Mouse (Mus musculus) liver, postnatal 0 days (tissue): Measurements from ENCODE around the gene Zcchc24. TPM values are rescaled to one million over a fixed set of nuclear protein-coding genes. Genes with fewer than 3 reads are reported as not detected.

Experiments
- ATAC-seq: fragments of 200-750 bp; cut with Nextera tagmentation; 2 replicates; pipeline ENCODE4 v1.8.0; 2017; ENCODE audit warnings: mild to moderate bottlenecking, moderate library complexity
- DNase-seq: peaks from one replicate; pipeline ENCODE4 v3.0.0-alpha.2; 2016
- H3K27ac ChIP-seq: fragments of 300-500 bp; sonication (generic); 2 replicates; pipeline ENCODE4 v1.5.1; 2014; ENCODE audit warnings: antibody characterized with exemption, moderate library complexity, mild to moderate bottlenecking, low read depth
- H3K27me3 ChIP-seq: fragments of 300-500 bp; sonication (generic); 2 replicates; pipeline ENCODE4 v1.6.1; 2014; ENCODE audit warnings: low read length, control low read depth, mixed read lengths; ENCODE audit not compliant: insufficient read depth
- H3K36me3 ChIP-seq: fragments of 300-500 bp; sonication (generic); replicated peaks from 2 replicates; pipeline ENCODE4 v1.6.1; 2014; ENCODE audit warnings: mild to moderate bottlenecking, control low read depth, low read length, moderate library complexity, mixed read lengths; ENCODE audit not compliant: insufficient read depth
- H3K4me1 ChIP-seq: fragments of 300-500 bp; sonication (generic); 2 replicates; pipeline ENCODE4 v1.6.1; 2014; ENCODE audit warnings: antibody characterized with exemption, mild to moderate bottlenecking, control low read depth; ENCODE audit not compliant: insufficient read depth
- H3K4me2 ChIP-seq: fragments of 300-500 bp; sonication (generic); 2 replicates; pipeline ENCODE4 v1.6.1; 2014; ENCODE audit warnings: low read depth, mild to moderate bottlenecking, low read length, moderate library complexity, mixed read lengths
- H3K4me3 ChIP-seq: fragments of 300-500 bp; sonication (generic); 2 replicates; pipeline ENCODE4 v1.5.1; 2014; ENCODE audit warnings: low read depth, low read length
- H3K9ac ChIP-seq: fragments of 300-500 bp; sonication (generic); replicated peaks from 2 replicates; pipeline ENCODE4 v1.6.1; 2014; ENCODE audit warnings: mild to moderate bottlenecking, moderate library complexity
- H3K9me3 ChIP-seq: fragments of 300-500 bp; sonication (generic); 2 replicates; pipeline ENCODE4 v1.6.1; 2016; ENCODE audit warnings: mild to moderate bottlenecking, control low read depth, low read length, mixed read lengths
- CTCF ChIP-seq: sonication (generic); IDR thresholded peaks from 2 replicates; pipeline ENCODE4 v1.5.1; 2016; ENCODE audit warnings: antibody characterized with exemption, low read depth
- EP300 ChIP-seq: IDR thresholded peaks from 2 replicates; pipeline ENCODE4 v1.6.1; 2016; ENCODE audit warnings: antibody characterized with exemption, low read depth, mild to moderate bottlenecking
- WGBS: fragments of 180-500 bp; shearing (Covaris S2); extraction: QIAGEN DNeasy Blood & Tissue Kit; methylation state at CpG from one replicate; pipeline ENCODE4 v1.1.7; 2014; ENCODE audit not compliant: insufficient replicate concordance; 5-methylcytosine and 5-hydroxymethylcytosine counted together
- polyA plus RNA-seq: library from polyadenylated mRNA; unstranded; fragments of >200 nt; fragmentation: Nextera tagmentation; extraction: Ambion mirVana; gene quantifications from 2 replicates; pipeline ENCODE4 v1.2.1, GENCODE M21; 2015

The Zcchc24 gene
- polyA plus RNA-seq, 1 experiment from 2014 or later, result 13.8 TPM

- Histone ChIP-seq H3K4me1 (peaks cover 2% of the 10 kb centered on the region; the same call in 1 of the 2 replicates), H3K27me3 (no peaks in the 10 kb centered on the region), H3K27ac (no peak overlapping the region), H3K4me2 (no peak overlapping the region), H3K9ac (no peak overlapping the region), H3K4me3 (no peak overlapping the region), H3K36me3 (peaks cover 11% of the 10 kb centered on the region; the same call in 1 of the 2 replicates), H3K9me3 (no peaks in the 10 kb centered on the region)
- no peak for TF ChIP-seq CTCF
- no peak for TF ChIP-seq EP300
- ATAC-seq, result no peak
- 63% methylated on average over 19 of the region's 19 CpGs for WGBS
- no peak for DNase-seq
These were observed 14.0 kb downstream of the Zcchc24 start for GRCm38 (mm10) chr14:25754531-25755484.

- ATAC-seq (no peak), DNase-seq (no peak)
- no peaks in the 10 kb centered on the region for H3K27me3 ChIP-seq
- H3K36me3 ChIP-seq, result peaks cover 11% of the 10 kb centered on the region
- no peak overlapping the region for H3K27ac ChIP-seq
- no peak overlapping the region for H3K9ac ChIP-seq
- no peak overlapping the region for H3K4me3 ChIP-seq
- WGBS, result 76% methylated on average over 5 of the region's 5 CpGs
- no peaks in the 10 kb centered on the region for H3K9me3 ChIP-seq
- H3K4me1 ChIP-seq, result peaks cover 13% of the 10 kb centered on the region; the same call in 1 of the 2 replicates
- H3K4me2 ChIP-seq, result no peak overlapping the region
- TF ChIP-seq EP300 (no peak), CTCF (no peak)
These were observed 15.8 kb downstream of the Zcchc24 start for GRCm38 (mm10) chr14:25753021-25753420.

- H3K27me3 ChIP-seq, result no peaks in the 10 kb centered on the region
- H3K9ac ChIP-seq, result 0 out of 2 replicates have a peak overlapping the region, but pooled peaks have one; percentile 27
- no peak overlapping the region for H3K27ac ChIP-seq
- no peak for TF ChIP-seq EP300
- TF ChIP-seq CTCF, result no peak
- ATAC-seq (no peak), DNase-seq (no peak)
- peaks cover 31% of the 10 kb centered on the region for H3K4me1 ChIP-seq
- no peaks in the 10 kb centered on the region for H3K9me3 ChIP-seq
- no peak overlapping the region for H3K4me2 ChIP-seq
- peaks cover 16% of the 10 kb centered on the region for H3K36me3 ChIP-seq
- no peak overlapping the region for H3K4me3 ChIP-seq
- 83% methylated on average over 5 of the region's 5 CpGs for WGBS
These were observed 17.8 kb downstream of the Zcchc24 start for GRCm38 (mm10) chr14:25751067-25751466.

- peaks cover 36% of the 10 kb centered on the region for H3K4me1 ChIP-seq
- peaks cover 11% of the 10 kb centered on the region for H3K36me3 ChIP-seq
- no peak overlapping the region for H3K27ac ChIP-seq
- ATAC-seq, result no peak
- H3K9ac ChIP-seq, result 0 out of 2 replicates have a peak overlapping the region, but pooled peaks have one; percentile 27
- no peak for DNase-seq
- WGBS, result 44% methylated on average over 2 of the region's 2 CpGs
- H3K27me3 ChIP-seq, result no peaks in the 10 kb centered on the region
- no peaks in the 10 kb centered on the region for H3K9me3 ChIP-seq
- TF ChIP-seq CTCF (no peak), EP300 (no peak)
- H3K4me3 ChIP-seq, result no peak overlapping the region
- no peak overlapping the region for H3K4me2 ChIP-seq
These were observed 18.3 kb downstream of the Zcchc24 start for GRCm38 (mm10) chr14:25750448-25751015.

- no peak for DNase-seq
- no peak for ATAC-seq
- WGBS, result 66% methylated on average over 13 of the region's 13 CpGs
- no peaks in the 10 kb centered on the region for H3K27me3 ChIP-seq
- peaks cover 43% of the 10 kb centered on the region for H3K4me1 ChIP-seq
- H3K4me3 ChIP-seq, result no peak overlapping the region
- peaks cover 8% of the 10 kb centered on the region for H3K36me3 ChIP-seq
- H3K4me2 ChIP-seq, result no peak overlapping the region
- no peak overlapping the region for H3K9ac ChIP-seq
- no peak for TF ChIP-seq EP300
- TF ChIP-seq CTCF, result no peak
- no peaks in the 10 kb centered on the region for H3K9me3 ChIP-seq
- 0 out of 2 replicates have a peak overlapping the region, but pooled peaks have one; percentile 16 for H3K27ac ChIP-seq
These were observed 19.5 kb downstream of the Zcchc24 start for GRCm38 (mm10) chr14:25749143-25749909.
